8 mouse cellular contexts compared by ENCODE assay signal in genomic region chr16:35592274-35593065, GRCm38 (mm10). TPM values are rescaled to one million over a fixed set of nuclear protein-coding genes. Genes with fewer than 3 reads are reported as not detected.
DNase-seq lines count a peak whose midpoint lies in the region; ATAC-seq and TF ChIP-seq lines count a peak whose summit lies in the region.

No protein-coding gene starts in this region.

- 29% methylated on average over 5 of the region's 5 CpGs for WGBS in heart, adult 2 months
- 26% methylated on average over 5 of the region's 5 CpGs for WGBS in heart, embryonic 11.5 days (ENCODE audit: insufficient replicate concordance)
- WGBS in forebrain, postnatal 0 days = 7% methylated on average over 5 of the region's 5 CpGs
- WGBS in liver, postnatal 0 days (ENCODE audit: insufficient replicate concordance) = 30% methylated on average over 5 of the region's 5 CpGs

- intact Hi-C loops in heart, adult 2 months (cut with DNase I) = no loop called here

- no peak overlapping the region for H3K4me3 ChIP-seq in heart, adult 2 months
- H3K4me3 ChIP-seq in heart, embryonic 11.5 days (ENCODE audit: low read depth, low read length) = no peak overlapping the region
- no peak overlapping the region for H3K4me3 ChIP-seq in forebrain, postnatal 0 days (ENCODE audit: low read depth, low read length)
- no peak overlapping the region for H3K4me3 ChIP-seq in liver, postnatal 0 days (ENCODE audit: low read depth, low read length)

- no peak overlapping the region for H3K9ac ChIP-seq in heart, adult 2 months (ENCODE audit: low read depth, low read length)
- no peak overlapping the region for H3K9ac ChIP-seq in heart, embryonic 11.5 days (ENCODE audit: low read depth, low read length)
- no peak overlapping the region; the same call in 1 of the 2 replicates for H3K9ac ChIP-seq in forebrain, postnatal 0 days
- no peak overlapping the region for H3K9ac ChIP-seq in liver, postnatal 0 days (replicated peaks)

- no peaks in the 10 kb centered on the region for H3K36me3 ChIP-seq in heart, adult 2 months (ENCODE audit: control insufficient read depth, insufficient read depth, low read length)
- H3K36me3 ChIP-seq in heart, embryonic 11.5 days (ENCODE audit: control insufficient read depth, insufficient read depth, low read length) = no peaks in the 10 kb centered on the region
- H3K36me3 ChIP-seq in forebrain, postnatal 0 days (ENCODE audit: insufficient read depth) = no peaks in the 10 kb centered on the region
- H3K36me3 ChIP-seq in liver, postnatal 0 days (replicated peaks; ENCODE audit: insufficient read depth, low read length) = no peaks in the 10 kb centered on the region

- H3K27ac ChIP-seq in heart, adult 2 months = no peak overlapping the region
- no peak overlapping the region for H3K27ac ChIP-seq in heart, embryonic 11.5 days (ENCODE audit: low read depth, low read length)
- H3K27ac ChIP-seq in forebrain, postnatal 0 days (ENCODE audit: low read depth, low read length) = peak overlapping the region; percentile 46; the same call in 1 of the 2 replicates
- no peak overlapping the region for H3K27ac ChIP-seq in liver, postnatal 0 days (ENCODE audit: low read depth)

- DNase-seq in heart, adult 2 months = peak; percentile 44 to 45
- DNase-seq in adrenal gland, postnatal 10 days = peak; percentile 72
- DNase-seq in forebrain, postnatal 0 days = peak; percentile 74
- DNase-seq in liver, postnatal 0 days = peak; percentile 21
- DNase-seq in skeletal muscle tissue, adult 2 months (ENCODE audit: low read depth, low spot score) = peak; percentile 40
- DNase-seq in spleen, adult 12 weeks (ENCODE audit: low spot score) = no peak
- DNase-seq in urinary bladder, postnatal 14 days (ENCODE audit: low spot score) = no peak

- no peak for ATAC-seq in heart, embryonic 11.5 days (replicated peaks; ENCODE audit: insufficient number of reproducible peaks, low FRiP score, low TSS enrichment)
- peak; percentile 41 for ATAC-seq in forebrain, postnatal 0 days
- no peak for ATAC-seq in liver, postnatal 0 days

- no peaks in the 10 kb centered on the region for H3K79me2 ChIP-seq in heart, adult 2 months (replicated peaks; ENCODE audit: control insufficient read depth, insufficient read depth, low read length)

- peaks cover 2% of the 10 kb centered on the region; the same call in 1 of the 2 replicates for H3K27me3 ChIP-seq in heart, adult 2 months (ENCODE audit: control insufficient read depth, insufficient read depth, low read length)
- H3K27me3 ChIP-seq in heart, embryonic 11.5 days (ENCODE audit: control insufficient read depth, insufficient read depth, low read length) = peaks cover 20% of the 10 kb centered on the region
- no peaks in the 10 kb centered on the region for H3K27me3 ChIP-seq in forebrain, postnatal 0 days (ENCODE audit: insufficient read depth, low read length)
- H3K27me3 ChIP-seq in liver, postnatal 0 days (ENCODE audit: insufficient read depth, low read length) = peaks cover 13% of the 10 kb centered on the region

- H3K4me1 ChIP-seq in heart, adult 2 months (ENCODE audit: control insufficient read depth, insufficient read depth, low read length) = no peaks in the 10 kb centered on the region
- H3K4me1 ChIP-seq in heart, embryonic 11.5 days (ENCODE audit: control insufficient read depth, insufficient read depth, low read length) = peaks cover 20% of the 10 kb centered on the region
- H3K4me1 ChIP-seq in forebrain, postnatal 0 days (ENCODE audit: insufficient read depth) = peaks cover 39% of the 10 kb centered on the region
- 0 out of 2 replicates have a peak, but pooled peaks cover 2% of the 10 kb centered on the region for H3K4me1 ChIP-seq in liver, postnatal 0 days (ENCODE audit: insufficient read depth)

- TF ChIP-seq EP300 in heart, adult 2 months (IDR thresholded peaks at IDR 0.05; ENCODE audit: insufficient read depth, low read depth, low read length) = no peak
- no peak for TF ChIP-seq EP300 in liver, postnatal 0 days (IDR thresholded peaks at IDR 0.05; ENCODE audit: low read depth)

- no peaks in the 10 kb centered on the region for H3K9me3 ChIP-seq in heart, embryonic 11.5 days (replicated peaks; ENCODE audit: control insufficient read depth, low read length)
- no peaks in the 10 kb centered on the region for H3K9me3 ChIP-seq in forebrain, postnatal 0 days (ENCODE audit: low read length)
- H3K9me3 ChIP-seq in liver, postnatal 0 days (ENCODE audit: low read length) = peaks cover 4% of the 10 kb centered on the region; the same call in 1 of the 2 replicates

- TF ChIP-seq POLR2A in heart, adult 2 months (IDR thresholded peaks at IDR 0.05; ENCODE audit: insufficient read depth, low read depth, low read length) = no peak

- TF ChIP-seq CTCF in heart, adult 2 months (IDR thresholded peaks at IDR 0.05) = no peak
- peak; percentile 22; the same call in 1 of the 2 replicates for TF ChIP-seq CTCF in forebrain, postnatal 0 days (IDR thresholded peaks at IDR 0.05; ENCODE audit: low read depth)
- no peak for TF ChIP-seq CTCF in liver, postnatal 0 days (IDR thresholded peaks at IDR 0.05; ENCODE audit: low read depth)

- H3K4me2 ChIP-seq in heart, embryonic 11.5 days = no peak overlapping the region
- no peak overlapping the region for H3K4me2 ChIP-seq in forebrain, postnatal 0 days (ENCODE audit: low read depth)
- H3K4me2 ChIP-seq in liver, postnatal 0 days (ENCODE audit: low read depth, low read length) = no peak overlapping the region

RNA-seq across cellular contexts. Expression of gene Sema5b, which starts 51.5 kb away (rescaled TPM):
- 1 to 10 TPM; 1.8 to 3.0 TPM for total RNA-seq in heart, adult 2 months (2021)
- polyA plus RNA-seq in heart, adult 2 months (2012; rRNA removed) = 0.23 and 1.5 TPM in 2 replicates
- 2.6 and 2.9 TPM in 2 replicates for polyA plus RNA-seq in heart, embryonic 11.5 days (2014; fragmentation: Nextera tagmentation; extraction: Ambion mirVana)
- total RNA-seq in adrenal gland, postnatal 10 days (2021) = 1 to 10 TPM; 5.2 to 6.0 TPM
- 18.4 and 30.1 TPM in 2 replicates for total RNA-seq in forebrain, postnatal 0 days (2014; rRNA removed)
- polyA plus RNA-seq in forebrain, postnatal 0 days (2015; fragmentation: Nextera tagmentation; extraction: Ambion mirVana) = 6.3 and 12.8 TPM in 2 replicates
- polyA plus RNA-seq in liver, postnatal 0 days (2015; fragmentation: Nextera tagmentation; extraction: Ambion mirVana) = 0.11 TPM in 2 replicates

Comparison
In these comparisons a context has a peak if more than half of its experiments do, and no peak if none do; other contexts are left out.
1. DNase-seq: peak in heart, adult 2 months (2 of 2), adrenal gland, postnatal 10 days (single experiment), forebrain, postnatal 0 days (single experiment), liver, postnatal 0 days (single experiment) and skeletal muscle tissue, adult 2 months (single experiment); none in spleen, adult 12 weeks (single experiment) and urinary bladder, postnatal 14 days (single experiment).